Mouse (Mus musculus) cortical plate, adult 2 months (tissue): ENCODE results near the gene Samd7. TPM values are rescaled to one million over a fixed set of nuclear protein-coding genes. Genes with fewer than 3 reads are reported as not detected.
"Not testable (repeated sequence)": the region's sequence is repeated elsewhere in the genome, so short reads cannot be mapped to it uniquely, and the experiment has no call there.

Source experiments
- H3K27ac ChIP-seq: fragments of 200-500 bp; 2 replicates; pipeline ENCODE4 v1.5.1; 2012; ENCODE audit warnings: low read length, control low read depth, inconsistent platforms; ENCODE audit not compliant: insufficient read depth
- H3K4me1 ChIP-seq: fragments of 200-500 bp; 2 replicates; pipeline ENCODE4 v1.6.1; 2011; ENCODE audit warnings: low read length; ENCODE audit not compliant: control insufficient read depth, insufficient read depth
- H3K4me3 ChIP-seq: fragments of 200-500 bp; 2 replicates; pipeline ENCODE4 v1.5.1; 2011; ENCODE audit warnings: mild to moderate bottlenecking, low read length, control low read depth; ENCODE audit not compliant: insufficient read depth
- CTCF ChIP-seq: fragments of 200-500 bp; IDR thresholded peaks from 2 replicates; pipeline ENCODE4 v1.5.1; 2011; ENCODE audit warnings: mild to moderate bottlenecking, control low read depth, low read length; ENCODE audit not compliant: insufficient read depth; ENCODE audit errors: extremely low read depth
- POLR2A ChIP-seq: fragments of 200-500 bp; IDR thresholded peaks from 2 replicates; pipeline ENCODE4 v1.6.1; 2011; ENCODE audit warnings: mild to moderate bottlenecking, low read length, control low read depth; ENCODE audit not compliant: insufficient read depth; ENCODE audit errors: extremely low read depth
- polyA plus RNA-seq: library from polyadenylated mRNA; depleted of rRNA; stranded (reverse); fragments of >200 nt; gene quantifications from 2 replicates; pipeline ENCODE4 v1.2.3, GENCODE M21; 2012; rRNA removed

Samd7 gene
- polyA plus RNA-seq = 0.04 TPM in 1 of 2 replicates, not detected in the other

DNA sequence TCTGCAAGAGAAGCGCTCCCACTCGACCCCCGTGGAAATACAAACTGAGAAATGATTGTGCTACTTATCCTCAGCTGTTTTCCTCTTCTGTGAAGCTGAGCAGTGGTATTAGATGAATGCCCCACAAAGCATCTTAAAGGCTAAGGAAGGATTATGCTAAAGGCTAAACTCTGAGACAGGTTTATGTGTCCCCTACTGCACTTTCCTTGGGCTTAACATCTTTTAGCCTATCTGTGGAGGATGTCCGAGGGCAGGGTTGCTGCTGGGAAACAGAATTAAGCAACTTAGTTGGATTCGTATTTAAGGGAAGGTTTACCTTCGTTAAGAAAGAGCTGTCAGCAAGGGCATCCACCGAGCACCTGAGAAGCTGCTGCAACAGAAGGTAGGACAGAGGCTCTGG is at the start of gene Samd7:
Gene Samd7, plus strand, starts transcription at position 288 of the 400 bp plus-strand sequence.
- TF ChIP-seq CTCF (no peak), POLR2A (no peak)
- H3K4me1 ChIP-seq = no peaks in the 10 kb centered on the region

DNA sequence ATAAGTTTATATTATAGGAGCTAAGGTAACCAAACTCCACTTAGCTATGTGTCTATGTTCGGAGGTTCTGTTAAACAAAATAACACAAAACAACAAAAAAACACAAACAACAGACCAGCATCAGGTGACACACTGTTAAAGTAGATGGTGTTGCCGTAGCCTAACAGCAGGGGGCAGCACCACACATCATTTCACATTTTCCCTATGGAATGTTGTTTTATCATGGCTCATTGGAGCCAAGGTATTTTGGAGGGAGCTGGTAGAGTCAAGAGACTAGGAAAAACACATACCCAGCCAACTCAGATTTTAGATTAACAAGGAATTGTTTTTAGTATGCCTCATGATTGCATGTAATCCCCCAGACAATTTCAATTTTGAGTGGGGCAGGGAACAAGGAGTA is 49.7 kb upstream of the Samd7 start:
- H3K27ac ChIP-seq = no peak overlapping the region
- H3K4me3 ChIP-seq = no peak overlapping the region
- TF ChIP-seq POLR2A = no peak
- peak; percentile 93 for TF ChIP-seq CTCF
- H3K4me1 ChIP-seq = no peaks in the 10 kb centered on the region

More for the DNA sequence above, at the start of gene Samd7:
- Histone ChIP-seq H3K4me3 (no peak within 1 kb of the TSS), H3K27ac (no peak within 1 kb of the TSS)

DNA sequence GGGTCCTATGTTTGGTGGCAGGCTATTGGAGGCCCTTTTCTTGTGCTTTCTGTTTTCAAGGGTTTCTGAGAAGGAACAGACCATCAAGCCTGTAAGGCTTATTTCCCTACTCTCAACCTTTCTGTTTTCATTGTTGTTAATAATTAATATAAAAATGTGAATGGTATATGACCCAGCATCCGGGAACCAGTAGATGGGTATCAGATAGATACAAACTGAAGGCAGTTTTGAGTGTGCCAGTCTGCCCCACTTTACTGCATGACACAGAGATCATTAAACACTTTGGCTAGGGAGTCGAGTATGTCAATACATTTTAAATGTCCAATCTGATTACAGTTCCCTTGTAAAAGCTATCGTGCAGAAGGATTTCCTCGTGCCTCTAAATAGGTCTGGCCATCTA is 48.2 kb upstream of the Samd7 start:
- H3K27ac ChIP-seq = no peak overlapping the region
- no peak overlapping the region for H3K4me3 ChIP-seq
- TF ChIP-seq CTCF = no peak
- TF ChIP-seq POLR2A = no peak
- H3K4me1 ChIP-seq = no peaks in the 10 kb centered on the region

DNA sequence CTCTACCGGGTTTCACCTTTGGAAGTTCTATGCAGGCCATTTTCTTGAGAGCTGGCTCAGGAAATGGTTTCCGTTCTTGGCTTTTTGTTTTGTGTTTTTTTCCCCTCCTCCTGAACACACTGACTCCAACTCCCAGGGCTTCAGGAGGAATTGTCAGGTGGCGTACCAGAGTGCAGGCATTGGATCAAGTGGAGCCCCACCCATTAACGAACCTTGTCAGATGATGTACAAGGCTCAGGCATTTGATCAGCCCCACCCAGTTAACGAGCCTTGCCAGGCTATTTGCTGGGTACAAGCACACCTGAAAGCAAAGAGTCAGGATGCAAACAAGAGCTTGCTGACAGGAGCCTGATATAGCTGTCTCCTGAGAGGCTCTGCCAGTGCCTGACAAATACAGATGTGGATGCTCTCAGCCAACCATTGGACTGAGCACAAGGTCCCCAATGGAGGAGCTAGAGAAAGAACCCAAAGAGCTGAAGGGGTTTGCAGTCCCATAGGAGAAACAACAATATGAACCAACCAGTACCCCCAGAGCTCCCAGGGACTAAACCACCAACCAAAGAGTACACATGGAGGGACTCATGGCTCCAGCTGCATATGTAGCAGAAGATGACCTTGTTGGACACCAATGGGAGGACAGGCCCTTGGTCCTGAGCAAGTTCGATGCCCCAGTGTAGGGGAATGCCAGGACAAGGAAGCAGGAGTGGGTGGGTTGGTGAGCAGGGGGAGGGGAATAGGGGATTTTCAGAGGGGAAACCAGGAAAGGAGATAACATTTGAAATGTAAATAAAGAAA is 46.2 kb upstream of the Samd7 start, which contains the start of gene Lrrc31:
Gene Lrrc31, minus strand, starts transcription at position 133 of the 795 bp plus-strand sequence.
- H3K4me3 ChIP-seq, H3K27ac ChIP-seq, H3K4me1 ChIP-seq: not testable (repeated sequence)

DNA sequence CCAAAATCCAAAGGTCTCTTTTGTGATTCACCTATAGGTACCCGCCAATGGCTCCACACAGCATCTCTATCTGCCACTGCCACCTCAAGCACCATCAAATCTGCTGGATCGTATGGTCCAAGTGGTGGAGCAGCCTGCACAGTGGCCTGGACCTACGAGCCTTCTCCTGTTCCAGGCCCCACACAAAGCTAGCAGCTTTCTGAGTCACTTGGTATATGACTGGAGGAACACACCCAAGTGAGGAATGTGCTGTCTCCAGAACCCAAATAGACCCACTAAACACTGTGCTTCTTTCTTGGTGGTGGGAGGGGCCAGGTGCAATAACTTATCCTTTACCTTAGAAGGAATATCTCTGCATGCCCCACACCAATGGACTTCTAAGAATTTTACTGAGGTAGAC is 40.1 kb upstream of the Samd7 start:
- TF ChIP-seq POLR2A (no peak), CTCF (no peak)
- H3K27ac ChIP-seq = no peak overlapping the region

DNA sequence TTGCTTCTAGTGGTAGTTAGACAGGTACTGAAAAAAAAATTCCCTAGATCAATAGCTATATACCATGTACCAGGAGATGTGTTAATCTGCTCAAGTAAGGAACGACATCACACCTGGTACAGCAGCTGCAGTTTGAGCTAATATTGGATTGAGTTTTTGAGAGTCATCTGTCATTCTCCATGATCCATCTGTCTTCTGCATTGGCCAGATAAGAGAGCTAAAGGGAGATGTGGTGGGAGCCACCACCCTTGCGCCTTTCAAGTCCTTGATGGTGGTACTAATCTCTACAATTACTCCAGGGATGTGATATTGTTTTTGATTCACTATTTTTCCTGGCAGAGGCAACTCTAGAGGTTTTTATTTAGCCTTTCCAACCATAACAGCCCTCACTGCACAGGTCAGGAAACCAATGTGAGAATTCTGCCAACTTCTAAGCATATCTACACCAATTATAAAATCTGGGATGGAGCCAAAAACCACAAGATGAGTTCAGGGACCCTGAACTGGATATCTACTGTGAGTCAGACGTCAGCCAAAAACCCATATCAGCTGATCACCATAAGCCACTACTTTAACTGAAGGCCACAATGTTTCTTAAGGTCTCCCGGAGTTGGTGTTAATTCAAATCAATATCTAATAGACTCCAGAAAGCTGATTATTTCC is 39.3 kb upstream of the Samd7 start:
- Histone ChIP-seq H3K4me1 (no peaks in the 10 kb centered on the region), H3K27ac (no peak overlapping the region), H3K4me3 (no peak overlapping the region)
- TF ChIP-seq CTCF (no peak), POLR2A (no peak)

More for the DNA sequence above, 40.1 kb upstream of the Samd7 start:
- Histone ChIP-seq H3K4me1 (no peaks in the 10 kb centered on the region), H3K4me3 (no peak overlapping the region)

DNA sequence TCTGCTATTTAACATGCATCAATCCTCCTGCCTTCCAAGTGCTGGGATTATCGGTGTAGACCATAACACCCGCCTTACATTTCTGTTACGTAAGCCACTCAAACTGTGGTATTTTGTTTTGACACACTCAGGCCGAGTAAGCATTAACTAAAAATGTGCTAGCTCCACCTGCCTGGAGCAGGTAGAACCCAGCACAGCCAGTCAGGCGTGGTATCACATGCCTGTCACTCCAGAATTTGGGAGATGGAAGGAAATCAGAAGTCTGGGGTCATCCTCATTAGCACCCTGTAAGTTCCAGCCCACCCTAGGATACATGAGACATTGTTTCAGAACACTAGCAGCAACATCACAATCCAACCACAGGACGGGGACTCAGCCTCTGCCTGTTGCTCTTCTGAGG is 35.9 kb upstream of the Samd7 start:
- H3K27ac ChIP-seq = no peak overlapping the region
- H3K4me1 ChIP-seq = no peaks in the 10 kb centered on the region
- H3K4me3 ChIP-seq = no peak overlapping the region
- TF ChIP-seq POLR2A (no peak), CTCF (no peak)

DNA sequence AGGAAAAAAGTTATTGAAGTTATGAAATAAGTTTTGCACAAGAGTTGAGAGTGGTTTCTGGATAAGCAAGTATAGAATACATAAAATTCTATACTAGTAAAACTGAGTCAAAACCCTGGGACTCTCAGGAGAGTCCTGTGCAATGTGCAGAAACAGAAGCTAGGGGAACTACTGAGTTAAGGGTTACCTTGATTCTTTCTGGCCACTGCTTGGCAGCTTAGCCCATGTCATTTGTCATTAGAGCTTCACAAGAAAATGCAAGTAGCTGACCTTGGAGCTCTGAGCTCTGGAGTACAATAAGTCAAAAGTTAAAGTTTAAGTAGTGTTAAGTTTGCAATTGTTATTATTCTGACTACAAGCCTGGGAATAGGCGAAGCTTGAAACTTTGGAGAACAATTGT is 32.8 kb upstream of the Samd7 start:
- H3K4me1 ChIP-seq = no peaks in the 10 kb centered on the region
- no peak overlapping the region for H3K4me3 ChIP-seq
- TF ChIP-seq CTCF = no peak
- no peak for TF ChIP-seq POLR2A
- no peak overlapping the region for H3K27ac ChIP-seq

DNA sequence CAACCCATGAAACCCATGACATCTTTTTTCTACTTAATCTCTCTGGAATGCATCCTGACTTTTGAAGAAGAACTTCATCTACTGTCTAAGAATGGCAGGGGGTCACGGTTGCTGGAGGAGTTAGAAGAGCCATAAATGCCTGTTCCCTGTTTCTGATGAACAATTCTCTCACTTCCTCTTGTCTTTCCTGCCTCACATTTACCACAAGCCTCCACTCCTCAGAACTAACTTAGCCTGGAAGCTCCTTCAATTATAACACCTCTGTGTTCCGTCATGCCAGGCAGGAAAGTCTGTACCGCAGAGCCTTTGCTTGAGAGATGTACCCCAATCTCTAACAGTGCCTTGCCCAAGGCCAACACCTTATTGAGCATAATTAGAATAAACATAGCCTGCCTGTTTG is 27.4 kb upstream of the Samd7 start:
- Histone ChIP-seq H3K4me1 (no peaks in the 10 kb centered on the region), H3K27ac (no peak overlapping the region), H3K4me3 (no peak overlapping the region)
- TF ChIP-seq CTCF (no peak), POLR2A (no peak)

DNA sequence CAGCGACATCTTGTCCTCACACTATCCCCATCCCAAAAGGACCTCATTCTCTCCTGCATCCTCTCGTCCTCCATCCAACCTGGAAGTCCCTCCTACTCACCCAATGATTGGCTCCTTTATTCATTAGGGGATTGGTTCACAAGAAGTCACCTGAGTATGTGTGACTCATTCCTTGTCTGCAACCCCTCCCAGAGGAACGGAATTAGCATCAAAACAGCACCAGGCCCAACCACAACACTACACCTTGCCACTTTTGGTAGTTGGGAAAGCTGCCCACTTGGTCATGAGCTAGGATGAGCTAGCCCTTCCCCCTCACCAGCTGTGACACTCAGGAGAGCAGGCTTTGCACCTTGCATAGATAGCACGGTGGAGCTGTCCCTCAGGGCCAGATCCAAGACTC is 24.1 kb upstream of the Samd7 start:
- Histone ChIP-seq H3K4me3 (no peak overlapping the region), H3K27ac (no peak overlapping the region), H3K4me1 (no peaks in the 10 kb centered on the region)
- TF ChIP-seq POLR2A (no peak), CTCF (no peak)
